Mouse (Mus musculus) limb, embryonic 10.5 days (tissue): ENCODE measurements around the gene Hopx. TPM values are rescaled to one million over a fixed set of nuclear protein-coding genes. Genes with fewer than 3 reads are reported as not detected.
A peak's percentile ranks its signal among the peaks of the same experiment; 100 is the strongest.

ENCODE experiments used
- DNase-seq: peaks from one replicate; pipeline ENCODE4 v3.0.0-alpha.2; 2017; ENCODE audit warnings: low spot score
- H3K27ac ChIP-seq: fragments of 300-500 bp; sonication (generic); 2 replicates; pipeline ENCODE4 v1.5.1; 2016; ENCODE audit warnings: mild to moderate bottlenecking
- H3K27me3 ChIP-seq: fragments of 300-500 bp; sonication (generic); 2 replicates; pipeline ENCODE4 v1.6.1; 2016; ENCODE audit warnings: low read depth, mild to moderate bottlenecking; ENCODE audit not compliant: poor library complexity, severe bottlenecking
- H3K36me3 ChIP-seq: fragments of 300-500 bp; sonication (generic); 2 replicates; pipeline ENCODE4 v1.6.1; 2016; ENCODE audit warnings: mild to moderate bottlenecking, moderate library complexity
- H3K4me1 ChIP-seq: fragments of 300-500 bp; sonication (generic); 2 replicates; pipeline ENCODE4 v1.6.1; 2016
- H3K4me3 ChIP-seq: fragments of 300-500 bp; sonication (generic); 2 replicates; pipeline ENCODE4 v1.5.1; 2016; ENCODE audit warnings: mild to moderate bottlenecking, moderate library complexity
- H3K9me3 ChIP-seq: fragments of 300-500 bp; sonication (generic); replicated peaks from 2 replicates; pipeline ENCODE4 v1.6.1; 2016; ENCODE audit warnings: mild to moderate bottlenecking
- WGBS: fragments of 180-500 bp; shearing (Covaris S2); methylation state at CpG from one replicate; pipeline ENCODE4 v1.1.7; 2016; 5-methylcytosine and 5-hydroxymethylcytosine counted together
- polyA plus RNA-seq: library from polyadenylated mRNA; unstranded; fragments of >200 nt; fragmentation: Nextera tagmentation; extraction: Ambion mirVana; gene quantifications from 2 replicates; pipeline ENCODE4 v1.2.1, GENCODE M21; 2016

Hopx gene
- polyA plus RNA-seq: not detected in 2 replicates

DNA sequence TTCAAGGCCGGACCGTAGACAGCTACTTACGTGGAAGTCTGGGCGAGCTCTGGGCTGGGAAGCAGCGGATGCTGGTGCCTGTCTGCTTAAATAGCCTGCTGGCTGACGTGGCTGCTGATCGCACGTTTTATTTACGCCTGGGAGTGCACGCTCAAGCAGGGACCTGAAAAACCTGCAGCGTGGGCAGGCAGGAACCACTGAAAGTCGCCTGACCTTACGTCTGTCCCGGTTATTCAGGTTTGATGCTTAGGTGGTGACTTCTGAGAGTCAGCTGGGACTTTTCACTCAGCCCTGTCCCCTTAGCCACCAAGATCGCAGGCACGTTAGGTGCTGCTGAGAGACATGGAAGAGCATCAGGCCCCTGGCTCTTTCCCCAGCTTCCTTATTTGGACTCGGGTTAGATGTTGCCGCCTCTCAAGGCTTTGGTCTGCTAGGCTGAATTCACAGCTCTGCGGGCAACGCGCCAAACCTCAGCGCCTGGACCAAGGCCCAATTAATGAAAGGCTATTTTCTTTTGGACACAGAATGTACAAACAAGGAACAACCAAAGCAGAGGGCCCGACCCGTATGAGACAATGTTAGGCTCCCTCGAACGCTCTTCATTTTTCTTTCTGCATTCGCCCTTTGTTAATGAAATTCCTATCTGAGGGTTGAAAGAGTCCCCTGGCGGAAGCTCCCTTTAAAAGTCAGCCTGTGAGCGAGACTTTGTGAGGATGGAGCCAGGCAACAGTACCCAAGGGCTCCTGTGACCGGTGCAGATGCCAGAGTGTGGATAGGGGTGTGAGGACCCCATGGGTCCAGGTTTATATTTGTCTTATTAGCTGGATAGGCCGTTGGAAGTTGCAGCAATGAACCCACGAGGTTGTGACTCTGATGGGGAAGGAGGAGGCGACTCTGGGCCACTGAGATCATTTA lies at the start of gene Hopx:
Gene Hopx, minus strand, starts transcription at position 305 of the 915 bp plus-strand sequence.
- peak within 1 kb of the TSS; percentile 46; the same call in 1 of the 2 replicates for H3K27ac ChIP-seq
- DNase-seq: no peak
- H3K9me3 ChIP-seq: no peaks in the 10 kb centered on the region
- peaks cover 32% of the 10 kb centered on the region for H3K4me1 ChIP-seq
- H3K4me3 ChIP-seq: no peak within 1 kb of the TSS; the same call in 1 of the 2 replicates
- no peaks in the 10 kb centered on the region for H3K36me3 ChIP-seq
- WGBS: 57% methylated on average over 33 of the region's 33 CpGs
- peaks cover 4% of the 10 kb centered on the region; the same call in 1 of the 2 replicates for H3K27me3 ChIP-seq

GRCm38 (mm10) chr5:77163597-77163996 lies 48.7 kb upstream of the Hopx start:
- Histone ChIP-seq H3K27ac (no peak overlapping the region), H3K27me3 (no peaks in the 10 kb centered on the region), H3K9me3 (no peaks in the 10 kb centered on the region), H3K4me1 (peaks cover 3% of the 10 kb centered on the region; the same call in 1 of the 2 replicates), H3K4me3 (no peak overlapping the region), H3K36me3 (no peaks in the 10 kb centered on the region)
- 77% methylated on average over 7 of the region's 7 CpGs for WGBS
- DNase-seq: no peak

DNA sequence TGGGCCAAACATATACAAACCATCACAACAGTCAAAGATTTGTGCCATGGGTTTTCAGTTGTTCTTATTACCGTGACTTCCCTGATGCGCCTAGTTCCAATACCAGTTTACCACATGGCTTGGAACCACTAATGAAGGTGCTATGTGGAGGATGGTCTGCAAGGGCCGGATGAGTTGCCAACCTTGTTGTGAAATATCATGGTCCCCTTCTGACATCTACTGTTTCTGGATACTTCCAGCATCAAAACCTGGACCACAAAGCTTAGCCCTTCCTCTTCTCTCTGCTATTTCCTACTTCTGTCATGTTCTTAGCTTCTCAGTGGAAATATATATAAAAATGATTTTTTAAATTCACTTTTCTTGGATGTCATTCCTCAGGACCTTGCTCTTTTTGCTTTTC lies 47.6 kb upstream of the Hopx start:
- H3K4me3 ChIP-seq: no peak overlapping the region
- peaks cover 13% of the 10 kb centered on the region for H3K4me1 ChIP-seq
- DNase-seq: no peak
- 88% methylated on average over 3 of the region's 3 CpGs for WGBS
- no peaks in the 10 kb centered on the region for H3K27me3 ChIP-seq
- H3K36me3 ChIP-seq: no peaks in the 10 kb centered on the region
- no peaks in the 10 kb centered on the region for H3K9me3 ChIP-seq
- H3K27ac ChIP-seq: no peak overlapping the region

DNA sequence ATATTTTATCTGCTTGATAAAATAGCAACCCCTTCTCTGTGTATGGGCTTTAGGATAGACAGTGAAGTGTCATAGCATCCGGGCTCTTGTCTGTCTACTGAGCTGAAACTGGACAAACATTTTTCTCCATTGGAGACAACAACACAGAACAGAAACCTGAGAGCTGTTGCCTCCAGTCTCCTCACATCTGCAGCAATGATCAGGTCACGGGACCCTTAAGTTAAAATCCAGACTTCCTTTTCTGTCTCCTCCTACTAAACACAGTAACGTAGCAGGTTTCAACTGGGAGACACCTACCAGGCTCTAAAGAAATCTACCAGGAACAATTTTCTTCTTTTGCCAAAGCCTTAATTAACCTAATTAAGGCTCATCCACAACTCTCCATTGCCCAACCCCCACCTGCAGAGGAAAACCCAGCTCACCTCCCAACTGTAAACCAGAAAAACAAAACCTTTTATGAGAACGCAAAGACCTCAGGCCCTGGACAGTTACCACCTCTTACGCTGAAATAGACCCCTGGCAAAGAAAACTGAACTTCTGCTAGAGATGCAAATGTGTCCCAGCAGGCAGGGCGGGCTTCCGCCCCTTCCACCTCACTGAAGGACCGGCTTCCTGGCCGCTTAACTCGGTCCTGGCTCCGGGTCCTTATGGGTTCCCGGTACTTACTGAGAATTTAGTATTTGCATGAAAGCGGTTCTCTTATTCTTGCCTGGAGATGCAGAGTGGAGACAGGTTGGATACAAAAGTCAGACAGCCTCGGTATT lies 43.0 kb upstream of the Hopx start:
- H3K9me3 ChIP-seq: no peaks in the 10 kb centered on the region
- no peak overlapping the region for H3K4me3 ChIP-seq
- WGBS: 42% methylated on average over 14 of the region's 14 CpGs
- peaks cover 13% of the 10 kb centered on the region for H3K4me1 ChIP-seq
- no peaks in the 10 kb centered on the region for H3K36me3 ChIP-seq
- DNase-seq: no peak
- no peaks in the 10 kb centered on the region for H3K27me3 ChIP-seq
- H3K27ac ChIP-seq: peak overlapping the region; percentile 63; the same call in 1 of the 2 replicates

DNA sequence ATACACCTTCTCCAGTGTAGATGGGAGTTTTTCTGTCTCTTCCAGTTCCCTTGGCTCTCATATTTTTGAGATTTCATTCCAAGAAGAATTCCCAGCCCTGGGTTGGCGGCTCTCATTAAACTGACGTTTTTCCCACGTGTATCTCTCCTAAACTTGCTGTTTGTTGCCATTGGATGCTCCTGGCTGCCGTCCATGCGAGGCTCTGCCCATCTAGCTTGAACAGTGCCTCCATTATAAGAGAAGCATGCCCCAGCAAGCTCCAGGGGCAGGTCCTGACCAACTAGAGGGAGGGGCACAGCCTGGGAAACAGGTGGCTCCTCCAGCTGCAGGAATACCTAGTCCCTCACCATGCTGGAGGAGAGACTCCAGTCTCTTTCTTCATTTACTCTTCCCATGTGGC lies 42.0 kb upstream of the Hopx start:
- H3K9me3 ChIP-seq: no peaks in the 10 kb centered on the region
- H3K27me3 ChIP-seq: no peaks in the 10 kb centered on the region
- WGBS: 78% methylated on average over 5 of the region's 5 CpGs
- no peak overlapping the region for H3K4me3 ChIP-seq
- no peak for DNase-seq
- H3K4me1 ChIP-seq: peaks cover 13% of the 10 kb centered on the region
- H3K36me3 ChIP-seq: no peaks in the 10 kb centered on the region
- no peak overlapping the region; the same call in 1 of the 2 replicates for H3K27ac ChIP-seq

GRCm38 (mm10) chr5:77155526-77155925 lies 40.6 kb upstream of the Hopx start:
- Histone ChIP-seq H3K9me3 (no peaks in the 10 kb centered on the region), H3K27me3 (no peaks in the 10 kb centered on the region), H3K27ac (no peak overlapping the region), H3K4me1 (peaks cover 13% of the 10 kb centered on the region), H3K36me3 (no peaks in the 10 kb centered on the region), H3K4me3 (no peak overlapping the region)
- DNase-seq: no peak
- 95% methylated on average over 12 of the region's 12 CpGs for WGBS

GRCm38 (mm10) chr5:77154812-77155211 lies 39.9 kb upstream of the Hopx start:
- Histone ChIP-seq H3K4me3 (no peak overlapping the region), H3K27ac (no peak overlapping the region), H3K9me3 (no peaks in the 10 kb centered on the region), H3K27me3 (no peaks in the 10 kb centered on the region), H3K36me3 (no peaks in the 10 kb centered on the region), H3K4me1 (peaks cover 13% of the 10 kb centered on the region)
- 85% methylated on average over 5 of the region's 5 CpGs for WGBS
- no peak for DNase-seq

DNA sequence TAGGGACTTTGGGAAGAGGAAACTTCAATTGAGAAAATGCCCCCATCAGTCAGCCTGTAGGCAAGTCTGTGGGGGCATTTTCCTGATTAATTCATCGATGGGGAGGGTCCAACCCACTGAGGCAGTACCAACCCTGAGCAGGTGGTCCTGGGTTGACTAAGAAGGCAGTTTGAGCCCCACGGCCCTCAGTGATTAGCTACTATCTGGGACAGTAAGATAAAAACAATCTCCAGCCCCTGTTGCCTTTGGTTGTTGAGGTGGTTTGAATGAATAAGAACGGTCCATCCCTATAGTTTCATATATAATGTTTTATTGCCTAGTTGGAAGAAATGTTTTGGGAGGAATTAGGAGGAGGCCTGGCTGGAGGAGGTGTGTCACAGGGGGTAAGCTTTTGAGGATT lies 36.8 kb upstream of the Hopx start:
- no peak overlapping the region for H3K4me3 ChIP-seq
- 81% methylated on average over 3 of the region's 3 CpGs for whole genome bisulfite sequencing
- no peaks in the 10 kb centered on the region for H3K36me3 ChIP-seq
- H3K4me1 ChIP-seq: no peaks in the 10 kb centered on the region
- no peak overlapping the region for H3K27ac ChIP-seq
- no peaks in the 10 kb centered on the region for H3K9me3 ChIP-seq
- no peak for DNase-seq
- no peaks in the 10 kb centered on the region for H3K27me3 ChIP-seq

DNA sequence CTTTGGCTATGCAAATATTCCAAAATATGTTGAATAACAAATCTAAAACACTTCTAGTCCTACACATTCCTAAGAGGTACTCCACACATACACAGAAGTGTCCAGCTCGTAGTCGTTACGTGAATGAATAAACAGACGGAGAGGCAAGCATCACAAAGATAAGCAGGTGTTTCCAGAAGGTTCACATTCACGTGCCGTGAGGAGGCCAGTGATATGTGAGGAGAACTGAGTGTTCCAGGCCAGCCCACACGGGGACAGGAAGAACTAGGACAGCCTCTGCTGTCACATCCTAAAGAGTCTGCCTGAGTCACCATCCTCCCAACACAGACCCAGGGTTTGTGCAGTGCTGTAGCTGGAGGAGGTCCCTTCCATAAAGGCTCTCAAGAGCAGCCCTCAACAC lies 36.2 kb upstream of the Hopx start:
- WGBS: 83% methylated on average over 7 of the region's 7 CpGs
- Histone ChIP-seq H3K36me3 (no peaks in the 10 kb centered on the region), H3K9me3 (no peaks in the 10 kb centered on the region), H3K27ac (no peak overlapping the region), H3K27me3 (no peaks in the 10 kb centered on the region), H3K4me1 (no peaks in the 10 kb centered on the region), H3K4me3 (no peak overlapping the region)
- no peak for DNase-seq

DNA sequence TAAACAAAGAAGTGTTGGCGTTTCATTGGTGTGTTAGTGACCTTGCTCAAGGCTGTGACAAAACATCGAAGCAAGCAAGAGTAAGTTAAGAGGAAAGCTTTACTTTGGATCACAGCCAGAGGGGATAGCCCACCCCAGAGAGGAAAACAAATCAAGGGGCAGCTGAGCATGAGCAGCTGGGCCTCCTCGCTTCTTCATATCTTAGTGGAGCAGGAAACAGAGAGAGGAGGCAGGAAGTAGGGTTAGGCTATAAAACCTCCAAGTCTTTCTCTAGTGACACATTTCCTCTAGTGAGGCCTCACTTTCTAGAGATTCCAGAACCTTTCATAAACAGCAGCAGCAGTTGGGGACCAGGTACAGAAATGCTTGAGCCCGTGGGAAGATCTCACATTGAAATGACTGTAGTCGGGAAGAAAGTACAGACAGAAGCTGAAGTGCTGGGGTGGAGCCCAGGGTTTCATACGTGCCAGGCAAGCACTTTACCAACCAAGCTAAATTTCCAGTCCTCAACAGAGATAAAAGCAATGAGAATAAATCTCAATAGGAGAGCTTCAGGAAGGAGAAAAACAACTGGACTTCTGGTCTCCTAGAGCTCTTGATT lies 33.2 kb upstream of the Hopx start:
- H3K4me1 ChIP-seq: no peaks in the 10 kb centered on the region
- no peaks in the 10 kb centered on the region for H3K36me3 ChIP-seq
- no peaks in the 10 kb centered on the region for H3K27me3 ChIP-seq
- no peak overlapping the region for H3K4me3 ChIP-seq
- no peak overlapping the region for H3K27ac ChIP-seq
- no peak for DNase-seq
- no peaks in the 10 kb centered on the region for H3K9me3 ChIP-seq
- WGBS: 87% methylated on average over 6 of the region's 6 CpGs

DNA sequence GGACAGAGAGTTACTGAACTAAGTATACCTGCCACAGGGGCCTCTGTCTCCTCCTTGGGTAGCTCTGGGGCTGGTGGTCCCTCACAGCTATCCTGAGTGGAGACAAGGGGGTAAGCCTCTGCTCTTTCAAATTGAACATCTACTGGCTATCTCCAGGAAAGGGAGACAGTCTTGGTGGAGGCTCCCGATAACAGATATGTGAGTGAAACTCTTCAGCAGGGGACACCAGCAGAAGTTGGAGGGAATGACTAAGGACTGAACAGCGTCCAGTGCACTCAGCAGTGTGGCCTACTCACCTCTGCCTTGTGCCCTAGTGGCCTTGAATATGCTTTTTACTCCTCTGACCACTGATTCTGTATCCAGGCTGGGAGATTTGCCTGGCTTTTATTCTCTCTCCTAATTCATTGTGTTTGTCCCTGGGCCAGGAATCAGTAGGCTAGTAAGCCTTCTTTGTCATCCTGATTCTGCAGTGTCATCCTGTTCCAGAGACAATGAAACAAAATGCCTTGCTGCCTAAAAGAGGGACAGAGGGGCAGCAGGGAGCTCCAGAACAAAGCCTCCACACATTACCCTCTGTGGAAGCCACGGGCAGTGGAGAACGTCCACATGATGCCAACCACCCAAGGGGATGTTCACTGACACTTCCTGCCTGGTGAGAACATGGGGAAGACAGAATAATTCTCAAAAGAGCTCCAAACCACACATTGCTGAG lies 31.7 kb upstream of the Hopx start:
- no peaks in the 10 kb centered on the region for H3K4me1 ChIP-seq
- no peak overlapping the region for H3K4me3 ChIP-seq
- DNase-seq: no peak
- WGBS: 84% methylated on average over 4 of the region's 4 CpGs
- no peaks in the 10 kb centered on the region for H3K9me3 ChIP-seq
- H3K36me3 ChIP-seq: no peaks in the 10 kb centered on the region
- no peak overlapping the region for H3K27ac ChIP-seq
- H3K27me3 ChIP-seq: no peaks in the 10 kb centered on the region

DNA sequence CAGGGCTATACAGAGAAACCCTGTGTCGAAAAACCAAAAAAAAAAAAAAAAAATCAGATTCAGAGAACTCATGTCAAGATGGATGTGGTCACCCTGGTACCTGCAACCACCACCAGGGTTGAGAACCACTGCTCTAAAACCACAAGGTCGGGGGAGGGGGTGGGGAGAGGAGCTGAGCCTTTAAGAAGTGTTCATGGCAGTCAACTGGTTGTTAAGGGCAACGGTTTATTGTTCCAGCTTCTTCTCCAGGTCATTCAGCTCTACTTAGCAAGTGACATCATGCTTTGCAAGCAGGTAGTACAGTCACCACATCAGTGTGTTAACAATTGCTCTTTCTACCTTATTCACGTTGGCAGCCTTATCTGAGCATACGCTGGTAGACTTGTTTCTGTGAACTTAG lies 29.7 kb upstream of the Hopx start:
- Histone ChIP-seq H3K4me3 (no peak overlapping the region), H3K27me3 (no peaks in the 10 kb centered on the region), H3K4me1 (peaks cover 17% of the 10 kb centered on the region), H3K36me3 (no peaks in the 10 kb centered on the region), H3K9me3 (no peaks in the 10 kb centered on the region), H3K27ac (no peak overlapping the region)
- no peak for DNase-seq
- 83% methylated on average over 5 of the region's 5 CpGs for WGBS
